Mouse (Mus musculus): Measurements from ENCODE around the gene Cnih2. TPM values are rescaled to one million over a fixed set of nuclear protein-coding genes. Genes with fewer than 3 reads are reported as not detected.

Gene Cnih2
- polyA plus RNA-seq, 1 experiment from 2014 or later = 168 TPM

GRCm38 (mm10) chr19:5049325-5049724, 49.0 kb downstream of the Cnih2 start:
- Histone ChIP-seq H3K36me3 (replicated peaks) (peaks cover 43% of the 10 kb centered on the region), H3K4me1 (peaks cover 22% of the 10 kb centered on the region), H3K27ac (peak overlapping the region; percentile 6; the same call in 1 of the 2 replicates), H3K9me3 (no peaks in the 10 kb centered on the region), H3K9ac (0 out of 2 replicates have a peak overlapping the region, but pooled peaks have one; percentile 22), H3K27me3 (peaks cover 45% of the 10 kb centered on the region), H3K4me3 (replicated peaks) (no peak overlapping the region), H3K4me2 (no peak overlapping the region)
- no peak for ATAC-seq (ENCODE audit: low FRiP score)
- WGBS = 74% methylated on average over 6 of the region's 6 CpGs

- WGBS = 86% methylated on average over 14 of the region's 14 CpGs
- Histone ChIP-seq H3K4me3 (replicated peaks) (no peak overlapping the region), H3K4me2 (no peak overlapping the region), H3K27me3 (peaks cover 37% of the 10 kb centered on the region), H3K36me3 (replicated peaks) (peaks cover 51% of the 10 kb centered on the region), H3K4me1 (peaks cover 22% of the 10 kb centered on the region), H3K9me3 (no peaks in the 10 kb centered on the region), H3K27ac (no peak overlapping the region), H3K9ac (no peak overlapping the region)
- no peak for ATAC-seq (ENCODE audit: low FRiP score)
These were observed 49.9 kb downstream of the Cnih2 start for GRCm38 (mm10) chr19:5048138-5049056.

- H3K36me3 ChIP-seq (replicated peaks) = peaks cover 51% of the 10 kb centered on the region
- 88% methylated on average over 4 of the region's 4 CpGs for WGBS
These were observed 52.8 kb downstream of the Cnih2 start for GRCm38 (mm10) chr19:5045531-5045930.

More at GRCm38 (mm10) chr19:5045531-5045930, 52.8 kb downstream of the Cnih2 start:
- Histone ChIP-seq H3K4me1 (peaks cover 25% of the 10 kb centered on the region), H3K9ac (no peak overlapping the region), H3K4me2 (no peak overlapping the region), H3K27ac (no peak overlapping the region), H3K27me3 (peaks cover 8% of the 10 kb centered on the region), H3K4me3 (replicated peaks) (no peak overlapping the region), H3K9me3 (no peaks in the 10 kb centered on the region)
- no peak for ATAC-seq (ENCODE audit: low FRiP score)

Other genes starting within 250 kb of the Cnih2 start
- 30.0 and 30.9 TPM in 2 replicates for gene Ctsf, start 243.4 kb downstream of the Cnih2 start, polyA plus RNA-seq (2016; fragmentation: Nextera tagmentation; extraction: Ambion mirVana)
- gene Actn3, start 220.6 kb downstream of the Cnih2 start, polyA plus RNA-seq (2016; fragmentation: Nextera tagmentation; extraction: Ambion mirVana) = 1.2 and 1.3 TPM in 2 replicates
- gene Zdhhc24, start 219.9 kb downstream of the Cnih2 start, polyA plus RNA-seq (2016; fragmentation: Nextera tagmentation; extraction: Ambion mirVana) = 17.4 and 17.5 TPM in 2 replicates
- 6.8 and 8.0 TPM in 2 replicates for gene Bbs1, start 191.9 kb downstream of the Cnih2 start, polyA plus RNA-seq (2016; fragmentation: Nextera tagmentation; extraction: Ambion mirVana)
- gene Dpp3, start 170.2 kb downstream of the Cnih2 start, polyA plus RNA-seq (2016; fragmentation: Nextera tagmentation; extraction: Ambion mirVana) = 159 and 170 TPM in 2 replicates
- gene Peli3, start 155.4 kb downstream of the Cnih2 start, polyA plus RNA-seq (2016; fragmentation: Nextera tagmentation; extraction: Ambion mirVana) = 4.3 and 5.2 TPM in 2 replicates
- gene Mrpl11, start 136.4 kb downstream of the Cnih2 start, polyA plus RNA-seq (2016; fragmentation: Nextera tagmentation; extraction: Ambion mirVana) = 130 and 138 TPM in 2 replicates
- 0.09 and 0.14 TPM in 2 replicates for gene Npas4, start 108.2 kb downstream of the Cnih2 start, polyA plus RNA-seq (2016; fragmentation: Nextera tagmentation; extraction: Ambion mirVana)
- gene Slc29a2, start 74.7 kb downstream of the Cnih2 start, polyA plus RNA-seq (2016; fragmentation: Nextera tagmentation; extraction: Ambion mirVana) = 7.2 and 7.4 TPM in 2 replicates
- 37.6 and 37.9 TPM in 2 replicates for gene B4gat1, start 59.7 kb downstream of the Cnih2 start, polyA plus RNA-seq (2016; fragmentation: Nextera tagmentation; extraction: Ambion mirVana)
- 2.5 and 3.4 TPM in 2 replicates for gene AC124502.3, start 59.6 kb downstream of the Cnih2 start, polyA plus RNA-seq (2016; fragmentation: Nextera tagmentation; extraction: Ambion mirVana)
- gene Brms1, start 57.2 kb downstream of the Cnih2 start, polyA plus RNA-seq (2016; fragmentation: Nextera tagmentation; extraction: Ambion mirVana) = 57.5 and 60.3 TPM in 2 replicates
- gene Rin1, start 48.0 kb downstream of the Cnih2 start, polyA plus RNA-seq (2016; fragmentation: Nextera tagmentation; extraction: Ambion mirVana) = 0.87 and 1.6 TPM in 2 replicates
- 16.4 and 17.1 TPM in 2 replicates for gene Cd248, start 30.4 kb downstream of the Cnih2 start, polyA plus RNA-seq (2016; fragmentation: Nextera tagmentation; extraction: Ambion mirVana)
- gene Tmem151a, start 13.0 kb downstream of the Cnih2 start, polyA plus RNA-seq (2016; fragmentation: Nextera tagmentation; extraction: Ambion mirVana) = 1.7 and 2.0 TPM in 2 replicates
- 54.4 and 56.4 TPM in 2 replicates for gene Yif1a, start 10.0 kb downstream of the Cnih2 start, polyA plus RNA-seq (2016; fragmentation: Nextera tagmentation; extraction: Ambion mirVana)
- gene Rab1b, start 8.6 kb upstream of the Cnih2 start, polyA plus RNA-seq (2016; fragmentation: Nextera tagmentation; extraction: Ambion mirVana) = 232 and 237 TPM in 2 replicates
- gene Klc2, start 20.0 kb upstream of the Cnih2 start, polyA plus RNA-seq (2016; fragmentation: Nextera tagmentation; extraction: Ambion mirVana) = 45.8 and 46.0 TPM in 2 replicates
- gene Pacs1, start 174.6 kb upstream of the Cnih2 start, polyA plus RNA-seq (2016; fragmentation: Nextera tagmentation; extraction: Ambion mirVana) = 29.4 and 30.9 TPM in 2 replicates
- gene Sf3b2, start 196.9 kb upstream of the Cnih2 start, polyA plus RNA-seq (2016; fragmentation: Nextera tagmentation; extraction: Ambion mirVana) = 415 and 417 TPM in 2 replicates
- 17.5 and 21.8 TPM in 2 replicates for gene Gal3st3, start 199.8 kb upstream of the Cnih2 start, polyA plus RNA-seq (2016; fragmentation: Nextera tagmentation; extraction: Ambion mirVana)
- gene Catsper1, start 237.2 kb upstream of the Cnih2 start, polyA plus RNA-seq (2016; fragmentation: Nextera tagmentation; extraction: Ambion mirVana) = not detected in 2 replicates

Data from forebrain, embryonic 12.5 days (tissue).